Mouse (Mus musculus): ENCODE results near the gene Ocm. TPM values are rescaled to one million over a fixed set of nuclear protein-coding genes. Genes with fewer than 3 reads are reported as not detected.

The Ocm gene
- total RNA-seq (2012; rRNA removed) (not detected in 2 replicates), total RNA-seq (2014; rRNA removed) (not detected in 2 replicates), polyA plus RNA-seq (2012; ENCODE audit: insufficient read length, low read depth) (not detected in 2 replicates)

DNA sequence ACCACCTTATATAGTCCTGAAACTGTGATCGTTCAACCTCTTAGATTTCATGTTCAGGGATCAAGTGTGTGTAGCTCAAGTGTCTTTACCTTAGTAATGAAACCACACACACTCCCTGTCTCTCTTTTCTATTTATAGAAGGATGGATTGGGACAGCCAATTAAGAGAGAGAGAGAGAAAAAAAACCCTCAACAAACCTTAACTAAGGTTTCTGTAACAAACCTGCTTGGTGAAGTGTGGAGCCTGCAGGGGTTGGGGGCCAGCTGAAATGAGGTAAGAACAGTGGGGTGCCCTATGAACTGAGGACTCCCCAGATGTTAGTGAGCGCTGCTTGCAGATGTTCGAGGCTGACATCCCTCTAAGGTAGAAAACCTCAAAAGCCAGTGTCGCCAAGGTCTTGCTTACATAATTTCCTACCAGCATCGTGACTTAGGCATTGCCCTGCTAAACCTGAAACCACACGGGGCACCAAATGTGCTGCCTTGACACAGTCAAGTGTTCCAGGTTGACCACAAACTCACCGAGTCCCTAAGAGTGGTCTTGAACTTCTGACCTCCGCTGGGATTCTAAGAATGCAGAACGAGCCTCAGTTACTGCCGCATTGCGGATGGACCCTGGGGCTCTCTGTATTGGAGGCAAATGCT lies at the start of gene Ocm:
Gene Ocm, minus strand, starts transcription at position 51 of the 644 bp plus-strand sequence.
- peak within 1 kb of the TSS; percentile 42 for H3K4me2 ChIP-seq (ENCODE audit: insufficient read depth, low read depth, poor library complexity, severe bottlenecking)
- H3K9me3 ChIP-seq (replicated peaks; ENCODE audit: low read length) = no peaks in the 10 kb centered on the region
- no peak for DNase-seq (ENCODE audit: extremely low read depth)
- no peak within 1 kb of the TSS for H3K27ac ChIP-seq (ENCODE audit: insufficient read depth, low read depth)
- dilution Hi-C loops (cut with MboI; ENCODE audit: extremely low pct_ligation_motif_present, extremely low pct_unique_long_range_greater_than_20kb, low sequenced_read_pairs) (no loop called here), in situ Hi-C loops (cut with MboI; ENCODE audit: low pct_ligation_motif_present, low pct_unique_long_range_greater_than_20kb, low sequenced_read_pairs) (loop anchor here (25.0 kb wide), 1 partner anchor 711 kb away; no protein-coding TSS in a partner anchor)
- peaks cover 34% of the 10 kb centered on the region for H3K27me3 ChIP-seq (replicated peaks)
- no peak within 1 kb of the TSS for H3K9ac ChIP-seq (ENCODE audit: insufficient read depth, low read depth)
- no peaks in the 10 kb centered on the region for H3K36me3 ChIP-seq (replicated peaks in 1 of 2; ENCODE audit: control insufficient read depth in 1 of 2, insufficient read depth in 1 of 2, low read length in 1 of 2)
- H3K79me2 ChIP-seq (replicated peaks; ENCODE audit: control insufficient read depth, extremely low read depth, insufficient read depth, poor library complexity, severe bottlenecking) = no peaks in the 10 kb centered on the region
- no peak for TF ChIP-seq TBP (conservative IDR thresholded peaks at IDR 0.05; ENCODE audit: low read depth, low read length)
- no peak for TF ChIP-seq JUND (conservative IDR thresholded peaks at IDR 0.05; ENCODE audit: low read depth, low read length)
- no peak for TF ChIP-seq NELFE (IDR thresholded peaks at IDR 0.05; ENCODE audit: low read depth, low read length)
- TF ChIP-seq BHLHE40 (IDR thresholded peaks at IDR 0.05; ENCODE audit: low read depth, low read length) = peak; percentile 72
- no peak for TF ChIP-seq CHD1 (IDR thresholded peaks at IDR 0.05; ENCODE audit: low read depth, low read length)
- TF ChIP-seq POLR2A (IDR thresholded peaks at IDR 0.05; ENCODE audit: low read depth, low read length) = no peak
- no peak for TF ChIP-seq PAX5 (IDR thresholded peaks at IDR 0.05; ENCODE audit: low read length)
- TF ChIP-seq NRF1 (IDR thresholded peaks at IDR 0.05; ENCODE audit: low read depth, low read length) = no peak
- TF ChIP-seq ELF1 (IDR thresholded peaks at IDR 0.05; ENCODE audit: low read depth, low read length) = no peak
- no peak for TF ChIP-seq MAZ (IDR thresholded peaks at IDR 0.05; ENCODE audit: low read depth, low read length)
- no peak for TF ChIP-seq ZC3H11A (IDR thresholded peaks at IDR 0.05; ENCODE audit: low read depth, low read length)
- TF ChIP-seq SMC3 (IDR thresholded peaks at IDR 0.05; ENCODE audit: low read depth, low read length) = no peak
- TF ChIP-seq TCF12 (IDR thresholded peaks at IDR 0.05; ENCODE audit: low read depth, low read length) = no peak
- 0 out of 2 replicates have a peak, but pooled peaks have one; percentile 34 for TF ChIP-seq MAFK (IDR thresholded peaks at IDR 0.05; ENCODE audit: insufficient replicate concordance, low read length)
- TF ChIP-seq ETS1 (conservative IDR thresholded peaks at IDR 0.05; ENCODE audit: low read depth, low read length) = peak; percentile 51
- TF ChIP-seq IRF4 (IDR thresholded peaks at IDR 0.05; ENCODE audit: low read depth, low read length) = peak; percentile 81
- no peak for TF ChIP-seq ZNF384 (IDR thresholded peaks at IDR 0.05; ENCODE audit: low read depth, low read length)
- TF ChIP-seq CTCF (conservative IDR thresholded peaks at IDR 0.05 in 1 of 2, IDR thresholded peaks at IDR 0.05 in 1 of 2; ENCODE audit: low read depth in 2 of 2, low read length in 2 of 2) = peak in 1 of 2 experiments; percentile 25; a peak in 2 of 4 replicates
- peak; percentile 17; the same call in 1 of the 2 replicates for TF ChIP-seq EP300 (IDR thresholded peaks at IDR 0.05; ENCODE audit: low read length)
- TF ChIP-seq GABPA (IDR thresholded peaks at IDR 0.05; ENCODE audit: insufficient replicate concordance, low read depth, low read length) = no peak
- no peak for TF ChIP-seq ZMIZ1 (IDR thresholded peaks at IDR 0.05; ENCODE audit: low read depth, low read length)
- no peak within 1 kb of the TSS for H3K4me3 ChIP-seq (replicated peaks in 1 of 3; ENCODE audit: low read depth in 2 of 3, low read length in 2 of 3, poor library complexity in 1 of 3)
- peaks cover 0 to 6% of the 10 kb centered on the region in 2 experiments; a peak in 2 of 4 replicates for H3K4me1 ChIP-seq (ENCODE audit: control insufficient read depth in 1 of 2, insufficient read depth in 2 of 2)

Measured in CH12.LX (cell line).